Mouse (Mus musculus) gastrocnemius, postnatal 36 days (tissue): Measurements from ENCODE around the gene Iqcf4. TPM values are rescaled to one million over a fixed set of nuclear protein-coding genes. Genes with fewer than 3 reads are reported as not detected.
"Not testable (repeated sequence)": the region's sequence is repeated elsewhere in the genome, so short reads cannot be mapped to it uniquely, and the experiment has no call there.

Experiments used
- DNase-seq, 2 experiments: peaks; one replicate each; pipeline ENCODE4 v3.0.0; 2022
- intact Hi-C: fragments of 180-260 bp; cut with DNase I; formaldehyde crosslinking; loops from one replicate; pipeline ENCODE4 v1.15.1; 2025
- long read RNA-seq, 2 experiments: library from polyadenylated mRNA; stranded (forward); transcript quantifications; one replicate each; pipeline ENCODE4 v2.0.0; 2021
- total RNA-seq, 2 experiments: library from RNA; stranded (reverse); gene quantifications; 2 replicates each; pipeline ENCODE4 v1.2.3; 2021

Iqcf4 gene
- total RNA-seq, result not detected
- long read RNA-seq, experiment 1, result 0 reads
- long read RNA-seq, experiment 2, result 0 reads

DNA sequence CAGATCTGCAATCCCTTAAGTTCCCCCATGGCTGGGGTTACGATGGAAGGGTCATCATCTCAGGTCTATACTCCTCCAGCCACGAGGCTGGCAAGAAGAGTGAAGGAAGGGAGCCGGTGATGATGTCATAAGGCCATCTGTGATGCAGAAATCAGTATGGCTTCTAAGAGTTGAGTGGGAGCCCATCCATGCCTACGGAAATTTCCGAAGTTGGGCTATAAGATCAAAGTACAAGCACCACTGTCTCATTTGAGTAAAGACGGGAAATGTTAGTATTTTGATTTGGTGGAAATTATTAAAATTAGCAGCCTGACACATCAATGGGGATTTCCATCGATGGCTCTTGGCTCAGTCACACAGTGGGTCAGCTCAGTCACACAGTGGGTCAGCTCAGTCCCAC is at the start of gene Iqcf4:
TSS of gene Iqcf4 (minus strand) at position 101 of the 400 bp plus-strand sequence.
- DNase-seq, result no peak
- intact Hi-C loops, result no loop called here

- no peak for DNase-seq
- intact Hi-C loops, result no loop called here
These were observed 46.7 kb upstream of the Iqcf4 start for GRCm38 (mm10) chr9:106617496-106617895.

GRCm38 (mm10) chr9:106616306-106616705 is 45.5 kb upstream of the Iqcf4 start:
- intact Hi-C loops, result no loop called here
- no peak for DNase-seq

GRCm38 (mm10) chr9:106614616-106615015 is 43.8 kb upstream of the Iqcf4 start:
- intact Hi-C loops, result no loop called here
- DNase-seq, result no peak

GRCm38 (mm10) chr9:106613951-106614350 is 43.2 kb upstream of the Iqcf4 start:
- DNase-seq, result no peak
- intact Hi-C loops, result no loop called here

DNA sequence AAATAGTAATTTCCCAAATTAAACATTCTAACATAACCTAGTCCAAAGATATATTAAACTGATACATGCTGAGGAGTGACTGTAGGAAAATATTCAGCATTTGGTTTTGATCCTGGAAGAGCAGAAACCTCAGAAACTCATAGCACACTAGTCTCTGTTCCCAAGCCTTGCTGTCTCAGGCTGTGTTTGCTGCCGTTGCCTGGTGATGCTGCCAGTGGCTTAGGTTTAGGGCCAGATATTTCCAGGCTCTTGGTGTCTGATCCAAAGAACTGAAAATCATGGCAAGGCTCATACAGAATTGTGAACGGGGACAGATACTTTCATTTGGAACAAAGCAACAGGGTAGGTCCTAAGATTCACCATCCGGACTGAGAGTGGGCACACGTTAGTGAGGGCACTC is 39.9 kb upstream of the Iqcf4 start:
- intact Hi-C loops, result no loop called here
- no peak for DNase-seq

- intact Hi-C loops, result no loop called here
- DNase-seq, result no peak
These were observed 29.8 kb upstream of the Iqcf4 start for GRCm38 (mm10) chr9:106600546-106600945.

GRCm38 (mm10) chr9:106598466-106598865 is 27.7 kb upstream of the Iqcf4 start:
- intact Hi-C loops, result no loop called here
- DNase-seq, result no peak

DNA sequence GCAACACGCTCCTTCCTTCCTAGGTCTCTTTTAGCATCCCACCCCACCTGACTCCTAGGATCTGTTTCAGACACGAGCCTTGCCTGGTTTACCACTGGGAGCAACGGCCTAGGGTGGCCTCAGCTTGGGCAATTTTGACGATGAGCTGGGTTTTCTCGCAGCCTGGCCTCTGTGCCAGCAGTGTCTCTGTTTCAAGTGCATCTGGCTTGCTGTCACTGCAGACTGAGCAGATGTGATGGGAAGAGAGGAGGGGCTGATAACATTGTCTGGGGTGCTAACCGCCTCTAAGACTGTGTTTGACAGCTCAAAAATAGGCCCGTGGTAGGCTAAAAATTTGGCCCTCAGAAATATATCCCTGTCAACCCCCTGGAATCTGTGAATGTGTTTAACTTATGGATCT is 25.0 kb upstream of the Iqcf4 start:
- intact Hi-C loops, result no loop called here
- DNase-seq, result no peak

GRCm38 (mm10) chr9:106595402-106595801 is 24.6 kb upstream of the Iqcf4 start:
- intact Hi-C loops, DNase-seq: not testable (repeated sequence)

DNA sequence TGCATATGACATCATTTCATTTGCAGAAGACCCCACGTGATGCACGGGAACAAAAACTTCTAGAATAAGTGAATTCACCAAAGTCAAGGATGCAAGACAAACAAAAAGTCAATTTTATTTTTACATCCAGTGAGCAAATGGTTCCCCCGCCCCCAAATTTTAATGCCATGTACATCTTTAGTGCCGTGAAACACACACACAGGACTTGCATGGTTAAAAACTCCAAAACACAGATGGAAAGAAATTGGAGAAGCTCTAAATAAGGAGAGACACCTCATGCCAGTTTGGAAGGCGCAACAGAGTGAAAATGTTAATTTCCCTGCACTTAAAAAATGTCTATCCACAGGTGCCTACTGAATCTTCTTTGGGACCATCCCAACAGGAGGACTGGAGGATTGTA is 21.4 kb upstream of the Iqcf4 start:
- DNase-seq, result no peak
- intact Hi-C loops, result no loop called here

DNA sequence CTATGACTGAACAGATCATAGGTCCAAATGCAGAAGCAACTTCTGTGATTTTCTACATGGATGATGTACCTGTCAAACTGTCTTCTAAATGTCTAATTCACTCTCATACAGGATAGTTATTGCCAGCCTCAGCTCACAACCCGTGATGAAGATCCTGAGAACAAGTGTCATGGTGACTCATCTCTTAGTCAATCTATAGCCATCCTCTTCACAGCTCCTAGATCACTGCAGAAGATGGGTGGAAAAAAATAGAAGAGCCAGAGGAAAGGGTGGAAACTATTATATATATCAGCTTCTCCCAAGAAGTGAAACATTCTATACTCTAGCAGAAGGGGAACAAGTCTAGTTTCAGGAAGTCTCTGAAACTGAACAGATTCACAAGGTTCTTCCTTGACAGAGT is 11.8 kb upstream of the Iqcf4 start:
- intact Hi-C loops, result no loop called here
- DNase-seq, result no peak

- DNase-seq, result no peak
- intact Hi-C loops, result no loop called here
These were observed 9.2 kb upstream of the Iqcf4 start for GRCm38 (mm10) chr9:106580016-106580415.

- no peak for DNase-seq
- intact Hi-C loops, result no loop called here
These were observed 5.3 kb upstream of the Iqcf4 start for GRCm38 (mm10) chr9:106576112-106576511.

- intact Hi-C loops, result no loop called here
- DNase-seq, result no peak
These were observed 2.6 kb upstream of the Iqcf4 start for GRCm38 (mm10) chr9:106573366-106573765.

GRCm38 (mm10) chr9:106572186-106572585 is 1.4 kb upstream of the Iqcf4 start:
- intact Hi-C loops, result no loop called here
- no peak for DNase-seq

GRCm38 (mm10) chr9:106566437-106566836 is 4.4 kb downstream of the Iqcf4 start:
- no peak for DNase-seq
- intact Hi-C loops, result no loop called here

GRCm38 (mm10) chr9:106564025-106564424 is 6.8 kb downstream of the Iqcf4 start:
- no peak for DNase-seq
- intact Hi-C loops, result no loop called here

DNA sequence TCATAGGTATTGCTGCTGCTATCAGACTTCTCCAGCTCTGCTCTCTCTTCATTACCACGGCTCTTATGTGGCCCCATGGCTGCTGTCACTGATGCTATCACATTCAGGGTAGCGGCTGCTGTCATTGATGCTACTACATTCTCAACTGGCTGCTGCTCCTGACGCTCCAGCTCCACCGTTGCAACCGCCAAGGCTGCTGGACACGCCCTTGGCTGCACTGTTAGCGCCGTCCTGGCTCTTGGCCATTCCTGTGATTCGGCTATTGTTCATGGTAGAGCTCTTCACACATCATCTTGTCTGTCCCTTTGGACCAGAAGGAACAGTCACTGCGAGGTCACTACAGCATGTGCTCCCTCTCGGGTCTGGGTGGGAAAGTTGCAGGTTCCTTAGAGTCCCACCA is 8.5 kb downstream of the Iqcf4 start:
- intact Hi-C loops, result no loop called here
- DNase-seq, result no peak

GRCm38 (mm10) chr9:106561531-106561930 is 9.3 kb downstream of the Iqcf4 start, which contains the start of gene Iqcf3:
TSS of gene Iqcf3 (minus strand) at chr9:106561631.
- intact Hi-C loops, result no loop called here
- DNase-seq, result no peak

DNA sequence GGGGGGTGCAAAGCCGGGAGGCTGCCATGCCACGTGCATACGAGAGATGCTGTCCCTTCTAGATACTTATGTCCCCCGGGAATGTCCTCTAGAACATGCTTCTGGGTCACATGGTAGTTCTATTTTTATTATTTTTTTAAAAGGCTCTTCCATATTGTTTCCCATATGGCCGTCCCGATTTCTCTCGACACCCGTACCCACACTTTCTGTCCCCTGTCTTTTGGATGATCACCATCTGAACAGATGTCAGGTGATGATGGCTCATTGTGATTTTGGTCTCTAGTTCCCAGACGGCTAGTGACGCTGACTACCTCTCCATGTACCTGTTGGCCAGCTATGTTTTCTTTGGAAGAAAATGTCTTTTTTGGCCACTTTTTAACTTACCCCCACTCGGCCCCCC is 35.8 kb downstream of the Iqcf4 start:
- intact Hi-C loops, result no loop called here
- DNase-seq, result no peak

- no peak for DNase-seq
- intact Hi-C loops, result no loop called here
These were observed 36.5 kb downstream of the Iqcf4 start for GRCm38 (mm10) chr9:106534296-106534695.

- intact Hi-C loops, result no loop called here
- no peak for DNase-seq
These were observed 39.0 kb downstream of the Iqcf4 start for GRCm38 (mm10) chr9:106531833-106532232.
